In the genomic region with DNA sequence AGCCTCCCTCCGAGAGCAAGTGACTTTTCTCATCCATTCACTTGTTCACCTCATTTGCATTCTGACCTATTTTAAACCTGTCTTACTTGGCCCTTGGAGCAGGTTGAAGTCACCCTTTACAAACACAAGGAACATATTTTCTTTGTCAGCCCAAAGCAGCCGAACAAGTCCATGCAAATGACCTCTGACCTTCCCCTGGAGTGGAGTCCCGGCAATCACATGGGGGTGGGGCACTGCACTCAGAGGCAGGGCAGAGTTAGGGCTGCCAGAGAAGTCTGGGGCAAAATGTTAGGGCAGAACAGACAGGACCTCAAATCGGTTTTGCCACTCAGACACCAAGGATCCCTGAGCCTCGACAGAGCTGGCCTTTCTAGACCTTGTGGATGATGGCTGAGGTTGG, we compare ENCODE assay signal across 14 mouse cellular contexts.
DNase-seq lines count a peak whose midpoint lies in the region; ATAC-seq lines count a peak whose summit lies in the region.
"Had no signal": no experiment of that assay in that cellular context is flagged by ENCODE, and none has a peak within 500 bp of the region (broad histone marks: within the 10 kb centered on the region; RNA-seq: fewer than 3 reads in every experiment).

No protein-coding gene starts in this region.

- H3K4me1 ChIP-seq in hindbrain, embryonic 10.5 days (replicated peaks), result peaks cover 18% of the 10 kb centered on the region
- H3K4me1 ChIP-seq in hindbrain, embryonic 14.5 days (replicated peaks; ENCODE audit: control insufficient read depth, insufficient read depth, low read length), result no peaks in the 10 kb centered on the region
- H3K4me1 ChIP-seq: forebrain, embryonic 15.5 days had no signal

- no peak overlapping the region for H3K4me3 ChIP-seq in hindbrain, embryonic 10.5 days
- no peak overlapping the region for H3K4me3 ChIP-seq in hindbrain, embryonic 14.5 days (replicated peaks; ENCODE audit: low read length)
- H3K4me3 ChIP-seq: forebrain, embryonic 15.5 days; left cerebral cortex, adult 2 months had no signal

- 16% methylated on average over 5 of the region's 5 CpGs for WGBS in hindbrain, embryonic 10.5 days
- WGBS in hindbrain, embryonic 14.5 days, result 23% methylated on average over 5 of the region's 5 CpGs

- DNase-seq in hindbrain, embryonic 10.5 days (ENCODE audit: low spot score), result peak; percentile 36
- no peak for DNase-seq in hindbrain, embryonic 14.5 days (ENCODE audit: low spot score)
- peak; percentile 31 for DNase-seq in urinary bladder, adult 2 months (ENCODE audit: low spot score)
- DNase-seq in urinary bladder, postnatal 10 days (ENCODE audit: low spot score), result no peak
- peak; percentile 44 for DNase-seq in lung, postnatal 25 days (ENCODE audit: low spot score)
- DNase-seq in yolk sac, embryonic 10.5 days (ENCODE audit: low spot score), result peak; percentile 55
- no peak for DNase-seq in ovary, postnatal 14 days (ENCODE audit: low spot score)
- DNase-seq in adrenal gland, postnatal 4 days (ENCODE audit: low spot score in 2 of 2), result no peak
- DNase-seq: cerebellum, adult 11 months; heart, postnatal 10 days; midbrain, embryonic 14.5 days had no signal

- no peak for ATAC-seq in hindbrain, embryonic 14.5 days (ENCODE audit: low FRiP score)
- ATAC-seq: forebrain, embryonic 15.5 days; Patski had no signal

- no peaks in the 10 kb centered on the region for H3K36me3 ChIP-seq in hindbrain, embryonic 10.5 days
- H3K36me3 ChIP-seq in hindbrain, embryonic 14.5 days (replicated peaks; ENCODE audit: control insufficient read depth, insufficient read depth), result no peaks in the 10 kb centered on the region
- H3K36me3 ChIP-seq: forebrain, embryonic 15.5 days had no signal

- H3K27ac ChIP-seq in hindbrain, embryonic 10.5 days, result no peak overlapping the region
- no peak overlapping the region for H3K27ac ChIP-seq in hindbrain, embryonic 14.5 days
- H3K27ac ChIP-seq: forebrain, embryonic 15.5 days; left cerebral cortex, adult 2 months had no signal

- H3K27me3 ChIP-seq in hindbrain, embryonic 10.5 days (ENCODE audit: insufficient read depth, poor library complexity, severe bottlenecking), result no peaks in the 10 kb centered on the region
- no peaks in the 10 kb centered on the region for H3K27me3 ChIP-seq in hindbrain, embryonic 14.5 days (ENCODE audit: control insufficient read depth, insufficient read depth, low read length)
- H3K27me3 ChIP-seq: forebrain, embryonic 15.5 days had no signal

- no peak overlapping the region for H3K9ac ChIP-seq in hindbrain, embryonic 14.5 days
- H3K9ac ChIP-seq: forebrain, embryonic 15.5 days had no signal

- no peak overlapping the region for H3K4me2 ChIP-seq in hindbrain, embryonic 14.5 days (replicated peaks)
- H3K4me2 ChIP-seq: forebrain, embryonic 15.5 days had no signal

- H3K9me3 ChIP-seq in hindbrain, embryonic 10.5 days, result no peaks in the 10 kb centered on the region
- no peaks in the 10 kb centered on the region for H3K9me3 ChIP-seq in hindbrain, embryonic 14.5 days (ENCODE audit: control insufficient read depth, low read length)
- H3K9me3 ChIP-seq: forebrain, embryonic 15.5 days had no signal

Comparison
In these comparisons a context has a peak if more than half of its experiments do, and no peak if none do; other contexts are left out.
1. DNase-seq: peak in hindbrain, embryonic 10.5 days (single experiment), urinary bladder, adult 2 months (single experiment), lung, postnatal 25 days (single experiment) and yolk sac, embryonic 10.5 days (single experiment); none in hindbrain, embryonic 14.5 days (single experiment), urinary bladder, postnatal 10 days (single experiment), ovary, postnatal 14 days (single experiment) and adrenal gland, postnatal 4 days (0 of 2).